Mouse (Mus musculus) ES-E14 (cell line): ENCODE measurements at regions not wholly inside any gene's neighbourhood (a gene's known extent, or its start where the extent isn't known, plus 50 kb on each side); places are given as distances from the start of the nearest gene placed in this dataset.

Experiments used
- CHD2 ChIP-seq: IDR thresholded peaks from 2 replicates; pipeline ENCODE4 v1.6.1; 2014; ENCODE audit warnings: mild to moderate bottlenecking, low read depth, low read length, inconsistent platforms
- HCFC1 ChIP-seq: IDR thresholded peaks from 2 replicates; pipeline ENCODE4 v1.6.1; 2012; ENCODE audit warnings: low read length, inconsistent platforms, borderline replicate concordance; ENCODE audit not compliant: insufficient read depth
- MAFK ChIP-seq: IDR thresholded peaks from 2 replicates; pipeline ENCODE4 v1.6.1; 2014; ENCODE audit warnings: mild to moderate bottlenecking, low read depth, low read length, inconsistent platforms; ENCODE audit not compliant: insufficient read depth
- ZC3H11A ChIP-seq: IDR thresholded peaks from 2 replicates; pipeline ENCODE4 v1.6.1; 2012; ENCODE audit warnings: low read depth, mild to moderate bottlenecking, inconsistent platforms, low read length, borderline replicate concordance
- ZNF384 ChIP-seq: IDR thresholded peaks from 2 replicates; pipeline ENCODE4 v1.6.1; 2012; ENCODE audit warnings: low read depth, low read length, inconsistent platforms

DNA sequence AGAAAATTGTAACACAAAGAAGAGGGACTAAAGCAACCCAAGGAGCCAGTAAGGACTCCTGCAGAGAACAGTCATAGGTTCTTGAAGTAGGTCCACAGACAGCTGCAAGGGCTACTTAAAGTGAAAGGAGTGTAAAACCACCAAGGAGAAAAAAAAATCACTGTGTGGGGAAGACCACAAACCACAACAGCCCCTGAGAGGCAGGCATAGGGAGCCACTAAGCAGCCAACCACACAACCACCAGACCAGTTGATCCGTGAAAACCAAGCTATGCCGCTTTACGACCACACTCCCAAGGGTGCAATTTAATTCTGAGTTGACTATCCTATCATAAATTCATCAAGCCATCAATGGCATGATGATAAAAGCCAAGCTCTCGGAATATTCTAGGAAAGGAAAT is 423.5 kb downstream of the Nova1 start:
- TF ChIP-seq HCFC1 (no peak), CHD2 (no peak), MAFK (no peak), ZNF384 (no peak), ZC3H11A (no peak)
